Mouse (Mus musculus) liver, embryonic 11.5 days (tissue): ENCODE results near the gene Zbtb3. TPM values are rescaled to one million over a fixed set of nuclear protein-coding genes. Genes with fewer than 3 reads are reported as not detected.
A peak's percentile ranks its signal among the peaks of the same experiment; 100 is the strongest.

Experiments
- ATAC-seq: fragments of 200-750 bp; cut with Nextera tagmentation; replicated peaks from 2 replicates; pipeline ENCODE4 v1.8.0; 2017; ENCODE audit warnings: moderate number of reproducible peaks, mild to moderate bottlenecking, moderate TSS enrichment, moderate library complexity; ENCODE audit not compliant: low FRiP score
- DNase-seq: peaks from one replicate; pipeline ENCODE4 v3.0.0-alpha.2; 2017; ENCODE audit warnings: low spot score
- H3K27ac ChIP-seq: fragments of 300-500 bp; sonication (generic); 2 replicates; pipeline ENCODE4 v1.5.1; 2014; ENCODE audit warnings: mild to moderate bottlenecking, low read depth, low read length, control low read depth
- H3K27me3 ChIP-seq: fragments of 300-500 bp; sonication (generic); replicated peaks from 2 replicates; pipeline ENCODE4 v1.6.1; 2014; ENCODE audit warnings: low read length, mixed read lengths; ENCODE audit not compliant: control insufficient read depth, insufficient read depth
- H3K36me3 ChIP-seq: fragments of 300-500 bp; sonication (generic); 2 replicates; pipeline ENCODE4 v1.6.1; 2014; ENCODE audit warnings: mild to moderate bottlenecking, low read length, moderate library complexity, mixed read lengths; ENCODE audit not compliant: control insufficient read depth, insufficient read depth
- H3K4me1 ChIP-seq: fragments of 300-500 bp; sonication (generic); replicated peaks from 2 replicates; pipeline ENCODE4 v1.6.1; 2014; ENCODE audit warnings: low read length, mixed read lengths; ENCODE audit not compliant: control insufficient read depth, insufficient read depth
- H3K4me2 ChIP-seq: fragments of 300-500 bp; sonication (generic); 2 replicates; pipeline ENCODE4 v1.6.1; 2014; ENCODE audit warnings: mild to moderate bottlenecking, control low read depth, moderate library complexity
- H3K4me3 ChIP-seq: fragments of 300-500 bp; sonication (generic); 2 replicates; pipeline ENCODE4 v1.5.1; 2014; ENCODE audit warnings: low read depth, low read length, control low read depth
- H3K9ac ChIP-seq: fragments of 300-500 bp; sonication (generic); 2 replicates; pipeline ENCODE4 v1.6.1; 2014; ENCODE audit warnings: low read depth, low read length, control low read depth
- H3K9me3 ChIP-seq: fragments of 300-500 bp; sonication (generic); 2 replicates; pipeline ENCODE4 v1.6.1; 2016; ENCODE audit warnings: low read length, inconsistent platforms, mixed read lengths; ENCODE audit not compliant: control insufficient read depth
- WGBS: fragments of 180-500 bp; shearing (Covaris S2); extraction: QIAGEN DNeasy Blood & Tissue Kit; methylation state at CpG from one replicate; pipeline ENCODE4 v1.1.7; 2014; 5-methylcytosine and 5-hydroxymethylcytosine counted together
- polyA plus RNA-seq: library from polyadenylated mRNA; unstranded; fragments of >200 nt; fragmentation: Nextera tagmentation; extraction: Ambion mirVana; gene quantifications from 2 replicates; pipeline ENCODE4 v1.2.1, GENCODE M21; 2014

Gene Zbtb3
- polyA plus RNA-seq, 1 experiment from 2014 or later = 3.2 TPM

DNA sequence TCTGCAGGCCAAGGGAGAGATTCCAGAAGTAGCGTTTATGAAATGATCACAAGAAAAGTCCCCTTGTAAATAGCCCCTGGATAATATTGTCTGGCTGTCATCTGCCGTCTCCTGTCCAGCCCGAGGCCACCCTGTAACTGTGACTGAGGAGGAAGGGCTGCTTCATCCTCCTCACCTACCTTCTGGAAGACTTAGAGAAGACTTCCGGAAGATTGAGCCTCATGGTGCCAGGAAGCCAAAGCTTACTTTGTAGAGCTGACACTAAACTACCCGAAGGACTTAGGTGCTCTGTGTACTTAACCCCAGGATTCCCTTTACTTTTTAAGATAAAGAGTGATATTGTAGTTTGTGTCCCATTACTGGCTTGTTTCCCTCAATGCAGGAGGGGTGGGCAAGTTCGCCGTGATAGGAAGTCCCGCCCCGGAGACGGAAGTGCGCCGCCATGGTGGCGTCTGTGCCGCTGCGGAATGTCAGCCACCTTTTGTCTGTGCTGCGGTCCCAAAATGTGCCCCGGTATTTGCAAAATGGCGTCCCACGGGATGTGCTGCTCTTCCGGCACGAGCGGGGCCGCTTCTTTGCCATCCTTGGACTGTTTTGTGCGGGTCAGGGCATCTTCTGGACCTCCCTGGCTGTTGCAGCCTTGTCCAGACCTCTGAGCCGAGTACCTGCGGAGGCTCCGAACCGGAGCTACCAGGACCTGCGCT is 31.6 kb upstream of the Zbtb3 start, which contains the start of gene Tmem223:
TSS of gene Tmem223 (plus strand) at position 430 of the 704 bp plus-strand sequence.
- Histone ChIP-seq H3K36me3 (peaks cover 46% of the 10 kb centered on the region), H3K9me3 (no peaks in the 10 kb centered on the region), H3K27me3 (no peaks in the 10 kb centered on the region), H3K4me2 (peak within 1 kb of the TSS; percentile 83), H3K27ac (peak within 1 kb of the TSS; percentile 76), H3K9ac (peak within 1 kb of the TSS; percentile 97), H3K4me3 (peak within 1 kb of the TSS; percentile 91), H3K4me1 (peaks cover 33% of the 10 kb centered on the region)
- ATAC-seq (peak; percentile 40), DNase-seq (peak; percentile 81)
- WGBS = 18% methylated on average over 29 of the region's 29 CpGs

GRCm38 (mm10) chr19:8772996-8773395 is 29.4 kb upstream of the Zbtb3 start:
- Histone ChIP-seq H3K9me3 (no peaks in the 10 kb centered on the region), H3K27ac (peak overlapping the region; percentile 99), H3K4me1 (peaks cover 39% of the 10 kb centered on the region), H3K9ac (peak overlapping the region; percentile 95), H3K36me3 (peaks cover 23% of the 10 kb centered on the region), H3K4me3 (peak overlapping the region; percentile 80), H3K27me3 (no peaks in the 10 kb centered on the region), H3K4me2 (peak overlapping the region; percentile 91)
- DNase-seq = no peak
- 42% methylated on average over 5 of the region's 5 CpGs for WGBS
- peak; percentile 63 for ATAC-seq

GRCm38 (mm10) chr19:8773409-8773808 is 28.9 kb upstream of the Zbtb3 start:
- H3K9me3 ChIP-seq = no peaks in the 10 kb centered on the region
- H3K9ac ChIP-seq = peak overlapping the region; percentile 95
- no peak for ATAC-seq
- H3K36me3 ChIP-seq = peaks cover 21% of the 10 kb centered on the region
- H3K4me1 ChIP-seq = peaks cover 39% of the 10 kb centered on the region
- WGBS = 38% methylated on average over 6 of the region's 6 CpGs
- peak overlapping the region; percentile 80 for H3K4me3 ChIP-seq
- no peaks in the 10 kb centered on the region for H3K27me3 ChIP-seq
- H3K27ac ChIP-seq = peak overlapping the region; percentile 99
- DNase-seq = no peak
- peak overlapping the region; percentile 91 for H3K4me2 ChIP-seq

DNA sequence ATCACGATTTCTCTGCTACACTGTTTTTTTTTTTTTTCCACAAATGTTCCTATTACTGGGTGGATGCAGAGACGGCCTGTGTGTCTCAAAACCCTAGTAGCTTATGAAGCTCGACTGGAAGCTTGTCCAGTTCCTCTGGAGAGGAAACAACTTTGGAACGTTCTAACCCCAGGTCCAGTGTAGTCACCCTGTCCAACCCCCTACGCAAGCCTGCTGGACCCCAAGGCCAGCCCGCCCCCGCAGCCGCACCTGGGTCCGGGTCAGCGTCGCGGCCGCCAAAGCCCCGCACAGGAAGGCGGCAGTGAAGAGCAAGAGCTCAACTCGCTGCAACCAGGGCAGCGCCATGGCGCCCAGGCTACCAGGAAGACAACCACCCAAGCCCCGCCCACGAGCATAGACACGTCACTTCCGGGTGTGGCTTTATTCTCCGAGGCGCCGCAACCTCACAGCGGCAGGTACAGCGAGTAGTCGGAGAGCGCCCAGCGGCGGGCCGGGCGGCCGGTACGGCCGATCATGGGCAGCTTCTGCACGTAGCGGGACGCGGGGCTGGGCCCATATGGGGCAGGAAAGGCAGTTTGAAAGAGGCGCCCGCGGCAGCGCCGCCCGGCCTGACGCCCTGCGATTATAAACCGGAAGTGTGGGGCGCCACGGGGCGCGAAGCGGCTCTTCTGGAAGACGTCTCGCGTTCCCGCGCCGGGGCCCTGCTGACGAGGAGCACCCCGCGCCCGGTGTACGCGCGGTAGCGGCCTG is 28.1 kb upstream of the Zbtb3 start, which contains the start of gene Tmem179b:
TSS of gene Tmem179b (minus strand) at position 382 of the 750 bp plus-strand sequence.
- ATAC-seq (peak; percentile 85), DNase-seq (peak; percentile 98)
- Histone ChIP-seq H3K27me3 (no peaks in the 10 kb centered on the region), H3K4me1 (peaks cover 39% of the 10 kb centered on the region), H3K4me2 (peak within 1 kb of the TSS; percentile 91), H3K4me3 (peak within 1 kb of the TSS; percentile 80), H3K9me3 (no peaks in the 10 kb centered on the region), H3K27ac (peak within 1 kb of the TSS; percentile 99), H3K9ac (peak within 1 kb of the TSS; percentile 95), H3K36me3 (peaks cover 16% of the 10 kb centered on the region)
- WGBS = under 1% methylated on average over 68 of the region's 68 CpGs

- peaks cover 39% of the 10 kb centered on the region for H3K4me1 ChIP-seq
- H3K36me3 ChIP-seq = peaks cover 14% of the 10 kb centered on the region
- 5% methylated on average over 20 of the region's 20 CpGs for WGBS
- no peaks in the 10 kb centered on the region for H3K9me3 ChIP-seq
- ATAC-seq (no peak), DNase-seq (peak; percentile 60)
- H3K4me3 ChIP-seq = peak overlapping the region; percentile 80
- no peaks in the 10 kb centered on the region for H3K27me3 ChIP-seq
- H3K27ac ChIP-seq = peak overlapping the region; percentile 99
- peak overlapping the region; percentile 91 for H3K4me2 ChIP-seq
- H3K9ac ChIP-seq = peak overlapping the region; percentile 95
These were observed 27.4 kb upstream of the Zbtb3 start for GRCm38 (mm10) chr19:8774951-8775421.

GRCm38 (mm10) chr19:8786008-8786781 is 16.2 kb upstream of the Zbtb3 start, which contains the start of gene Taf6l:
Gene Taf6l (minus strand): TSS chr19:8786417.
- H3K36me3 ChIP-seq = peaks cover 8% of the 10 kb centered on the region; the same call in 1 of the 2 replicates
- H3K27ac ChIP-seq = peak within 1 kb of the TSS; percentile 82
- H3K4me1 ChIP-seq = peaks cover 3% of the 10 kb centered on the region; the same call in 1 of the 2 replicates
- peak within 1 kb of the TSS; percentile 60 for H3K9ac ChIP-seq
- 1% methylated on average over 32 of the region's 32 CpGs for WGBS
- peak within 1 kb of the TSS; percentile 76 for H3K4me2 ChIP-seq
- H3K27me3 ChIP-seq = no peaks in the 10 kb centered on the region
- ATAC-seq (peak; percentile 99), DNase-seq (peak; percentile 83)
- H3K9me3 ChIP-seq = no peaks in the 10 kb centered on the region
- H3K4me3 ChIP-seq = peak within 1 kb of the TSS; percentile 67

DNA sequence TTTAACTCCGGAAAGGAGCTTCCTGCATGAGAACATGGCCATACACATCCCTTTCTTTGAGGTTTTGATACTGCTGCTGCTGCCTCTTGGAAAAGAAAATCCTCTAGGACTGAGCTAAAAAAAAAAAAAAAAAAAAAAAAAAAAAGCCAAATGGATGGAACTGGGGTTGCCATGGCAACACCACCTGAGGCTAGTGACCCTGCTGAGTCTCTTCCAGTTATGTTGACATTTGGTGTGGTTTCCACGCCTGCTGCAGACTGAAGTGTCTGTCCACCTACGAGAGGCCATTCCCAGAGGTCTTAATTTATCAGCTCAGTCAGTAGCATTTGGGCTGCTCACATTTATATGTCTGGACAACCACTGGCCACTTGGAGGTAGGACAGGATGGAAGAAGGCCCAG is 13.8 kb upstream of the Zbtb3 start:
- Histone ChIP-seq H3K4me2 (no peak overlapping the region), H3K4me3 (no peak overlapping the region), H3K36me3 (peaks cover 15% of the 10 kb centered on the region), H3K9ac (no peak overlapping the region), H3K9me3 (no peaks in the 10 kb centered on the region; the same call in 1 of the 2 replicates), H3K4me1 (peaks cover 3% of the 10 kb centered on the region; the same call in 1 of the 2 replicates), H3K27ac (no peak overlapping the region), H3K27me3 (no peaks in the 10 kb centered on the region)
- WGBS = 41% methylated on average over 3 of the region's 3 CpGs
- ATAC-seq (no peak), DNase-seq (no peak)

GRCm38 (mm10) chr19:8789171-8789570 is 13.2 kb upstream of the Zbtb3 start:
- no peaks in the 10 kb centered on the region; the same call in 1 of the 2 replicates for H3K9me3 ChIP-seq
- H3K4me1 ChIP-seq = peaks cover 3% of the 10 kb centered on the region; the same call in 1 of the 2 replicates
- no peak overlapping the region for H3K27ac ChIP-seq
- DNase-seq (no peak), ATAC-seq (no peak)
- no peaks in the 10 kb centered on the region for H3K27me3 ChIP-seq
- H3K36me3 ChIP-seq = peaks cover 19% of the 10 kb centered on the region
- WGBS = 64% methylated on average over 1 of the region's 1 CpGs
- H3K4me2 ChIP-seq = no peak overlapping the region
- H3K9ac ChIP-seq = no peak overlapping the region
- no peak overlapping the region for H3K4me3 ChIP-seq
